Mouse (Mus musculus) heart, postnatal 0 days (tissue): ENCODE measurements around the gene Ddx27. TPM values are rescaled to one million over a fixed set of nuclear protein-coding genes. Genes with fewer than 3 reads are reported as not detected.

ENCODE experiments used
- ATAC-seq: fragments of 200-750 bp; cut with Nextera tagmentation; 2 replicates; pipeline ENCODE4 v1.8.0; 2017; ENCODE audit warnings: low read depth, moderate number of reproducible peaks, moderate library complexity; ENCODE audit not compliant: insufficient read depth
- DNase-seq: peaks from one replicate; pipeline ENCODE4 v3.0.0-alpha.2; 2016; ENCODE audit warnings: low spot score
- H3K27ac ChIP-seq: fragments of 300-500 bp; sonication (generic); 2 replicates; pipeline ENCODE4 v1.5.1; 2014; ENCODE audit warnings: low read depth, mild to moderate bottlenecking
- H3K27me3 ChIP-seq: fragments of 300-500 bp; sonication (generic); 2 replicates; pipeline ENCODE4 v1.6.1; 2014; ENCODE audit warnings: low read length, mixed read lengths; ENCODE audit not compliant: control insufficient read depth, insufficient read depth
- H3K36me3 ChIP-seq: fragments of 300-500 bp; sonication (generic); replicated peaks from 2 replicates; pipeline ENCODE4 v1.6.1; 2014; ENCODE audit warnings: low read length, mixed read lengths; ENCODE audit not compliant: control insufficient read depth, insufficient read depth
- H3K4me1 ChIP-seq: fragments of 300-500 bp; sonication (generic); 2 replicates; pipeline ENCODE4 v1.6.1; 2014; ENCODE audit warnings: antibody characterized with exemption; ENCODE audit not compliant: control insufficient read depth, insufficient read depth
- H3K4me2 ChIP-seq: fragments of 300-500 bp; sonication (generic); 2 replicates; pipeline ENCODE4 v1.6.1; 2014; ENCODE audit warnings: low read depth, mild to moderate bottlenecking, low read length, moderate library complexity
- H3K4me3 ChIP-seq: fragments of 300-500 bp; sonication (generic); 2 replicates; pipeline ENCODE4 v1.5.1; 2014; ENCODE audit warnings: low read depth, low read length
- H3K9ac ChIP-seq: fragments of 300-500 bp; sonication (generic); replicated peaks from 2 replicates; pipeline ENCODE4 v1.6.1; 2014; ENCODE audit warnings: low read depth, low read length, mixed read lengths
- H3K9me3 ChIP-seq: fragments of 300-500 bp; sonication (generic); replicated peaks from 2 replicates; pipeline ENCODE4 v1.6.1; 2016; ENCODE audit warnings: low read length; ENCODE audit not compliant: control insufficient read depth
- CTCF ChIP-seq: IDR thresholded peaks from 2 replicates; pipeline ENCODE4 v1.5.1; 2016; ENCODE audit warnings: antibody characterized with exemption, control low read depth, low read depth
- EP300 ChIP-seq: IDR thresholded peaks from 2 replicates; pipeline ENCODE4 v1.6.1; 2016; ENCODE audit warnings: antibody characterized with exemption, low read depth
- WGBS: fragments of 180-500 bp; shearing (Covaris S2); extraction: QIAGEN DNeasy Blood & Tissue Kit; methylation state at CpG from one replicate; pipeline ENCODE4 v1.1.7; 2014; 5-methylcytosine and 5-hydroxymethylcytosine counted together
- polyA plus RNA-seq: library from polyadenylated mRNA; unstranded; fragments of >200 nt; fragmentation: Nextera tagmentation; extraction: Ambion mirVana; gene quantifications from 2 replicates; pipeline ENCODE4 v1.2.1, GENCODE M21; 2015
- total RNA-seq: library from RNA; depleted of rRNA; stranded (reverse); fragments of >200 nt; gene quantifications from 2 replicates; pipeline ENCODE4 v1.2.3, GENCODE M21; 2014; ENCODE audit warnings: low replicate concordance

Ddx27 gene
- total and polyA plus RNA-seq, 2 experiments from 2014 or later, result 13.9 to 17.3 TPM

DNA sequence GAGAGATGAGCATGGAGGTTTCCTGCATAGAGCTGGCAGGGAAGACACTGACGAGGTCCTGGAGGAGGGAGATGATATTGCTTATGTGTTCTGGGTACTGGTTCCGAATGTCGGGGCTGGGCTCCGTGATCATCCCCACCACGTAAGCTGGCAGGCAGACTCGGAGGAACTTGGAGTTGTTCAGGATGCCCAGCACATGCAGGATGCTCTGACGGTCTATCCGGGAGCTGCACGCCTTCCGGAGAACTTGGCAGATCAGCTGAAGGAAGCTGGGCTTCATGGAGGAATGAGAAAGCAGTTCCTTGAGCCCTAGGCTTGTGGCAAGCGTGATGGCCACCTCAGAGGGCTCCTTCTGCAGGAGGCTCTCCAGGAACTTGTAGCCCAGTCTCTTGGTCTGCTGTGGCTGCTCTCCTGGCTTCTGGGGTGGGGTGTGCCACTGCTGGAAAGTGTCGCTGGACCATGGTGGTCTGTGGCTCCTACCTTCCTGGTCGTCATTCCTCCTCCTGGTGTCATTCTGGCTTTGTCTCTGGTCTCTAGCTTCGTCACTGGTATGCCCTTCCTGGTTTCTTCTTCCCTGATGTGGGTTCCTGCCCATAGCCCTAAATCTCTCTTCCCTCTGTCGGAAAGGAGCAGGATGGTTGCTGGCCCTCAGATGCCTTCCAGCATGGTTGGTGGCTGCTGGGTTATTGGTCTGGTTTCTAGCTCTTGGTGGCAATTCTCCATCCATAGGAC lies 41.4 kb downstream of the Ddx27 start:
- Histone ChIP-seq H3K4me1 (peaks cover 1% of the 10 kb centered on the region), H3K9ac (no peak overlapping the region), H3K36me3 (peaks cover 57% of the 10 kb centered on the region), H3K27ac (no peak overlapping the region), H3K4me3 (no peak overlapping the region), H3K27me3 (no peaks in the 10 kb centered on the region), H3K9me3 (no peaks in the 10 kb centered on the region), H3K4me2 (no peak overlapping the region)
- no peak for ATAC-seq
- DNase-seq, result no peak
- 92% methylated on average over 15 of the region's 15 CpGs for WGBS
- TF ChIP-seq EP300, result no peak
- no peak for TF ChIP-seq CTCF

DNA sequence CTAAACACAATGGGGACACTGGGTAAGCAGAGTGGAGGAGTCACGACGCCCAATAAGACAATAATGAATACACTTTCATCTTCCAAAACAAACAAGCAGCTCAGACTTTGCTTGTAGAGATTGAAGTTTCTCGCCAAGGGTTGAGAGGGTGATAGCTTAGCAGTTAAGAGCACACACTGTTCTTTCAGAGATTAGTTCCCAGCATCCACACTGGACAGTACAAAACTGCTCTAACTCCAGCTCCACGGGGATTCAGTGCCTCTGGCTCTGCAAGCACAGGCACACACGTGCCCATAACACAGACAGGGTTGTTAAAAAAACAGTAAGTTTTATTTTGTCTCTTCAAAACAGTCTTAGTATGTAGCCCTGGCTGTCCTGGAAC lies 41.9 kb downstream of the Ddx27 start:
- 74% methylated on average over 5 of the region's 5 CpGs for WGBS
- Histone ChIP-seq H3K27ac (no peak overlapping the region), H3K4me3 (no peak overlapping the region), H3K4me2 (no peak overlapping the region), H3K9ac (no peak overlapping the region), H3K27me3 (no peaks in the 10 kb centered on the region), H3K36me3 (peaks cover 54% of the 10 kb centered on the region), H3K4me1 (peaks cover 7% of the 10 kb centered on the region), H3K9me3 (no peaks in the 10 kb centered on the region)
- ATAC-seq, result no peak
- no peak for DNase-seq
- TF ChIP-seq CTCF (no peak), EP300 (no peak)

DNA sequence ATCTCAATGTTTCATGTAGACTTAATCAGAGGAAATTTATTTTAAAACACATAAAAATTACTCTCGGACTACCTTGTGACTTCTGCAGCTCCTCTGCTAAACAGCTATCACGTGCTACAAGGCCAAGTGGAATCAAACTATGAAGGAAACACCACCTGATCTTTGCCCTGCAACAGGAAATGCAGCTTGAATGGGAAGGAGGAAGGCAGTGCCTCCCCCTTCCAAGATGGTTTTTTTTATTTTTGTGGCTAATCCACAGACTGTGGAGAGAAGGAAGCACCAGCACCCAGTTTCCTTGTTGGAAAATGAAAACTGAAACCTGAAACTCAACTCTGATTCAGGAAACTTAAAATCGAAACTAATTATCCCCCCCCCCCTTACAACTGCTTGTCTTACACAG lies 43.2 kb downstream of the Ddx27 start:
- H3K4me1 ChIP-seq, result peaks cover 8% of the 10 kb centered on the region
- H3K4me2 ChIP-seq, result 0 out of 2 replicates have a peak overlapping the region, but pooled peaks have one; percentile 13
- no peak for DNase-seq
- H3K9me3 ChIP-seq, result no peaks in the 10 kb centered on the region
- TF ChIP-seq CTCF, result no peak
- 0 out of 2 replicates have a peak, but pooled peaks have one; percentile 36 for TF ChIP-seq EP300
- H3K27me3 ChIP-seq, result no peaks in the 10 kb centered on the region
- ATAC-seq, result no peak
- no peak overlapping the region for H3K9ac ChIP-seq
- 50% methylated on average over 3 of the region's 3 CpGs for WGBS
- peaks cover 46% of the 10 kb centered on the region for H3K36me3 ChIP-seq
- H3K4me3 ChIP-seq, result no peak overlapping the region
- H3K27ac ChIP-seq, result peak overlapping the region; percentile 19

DNA sequence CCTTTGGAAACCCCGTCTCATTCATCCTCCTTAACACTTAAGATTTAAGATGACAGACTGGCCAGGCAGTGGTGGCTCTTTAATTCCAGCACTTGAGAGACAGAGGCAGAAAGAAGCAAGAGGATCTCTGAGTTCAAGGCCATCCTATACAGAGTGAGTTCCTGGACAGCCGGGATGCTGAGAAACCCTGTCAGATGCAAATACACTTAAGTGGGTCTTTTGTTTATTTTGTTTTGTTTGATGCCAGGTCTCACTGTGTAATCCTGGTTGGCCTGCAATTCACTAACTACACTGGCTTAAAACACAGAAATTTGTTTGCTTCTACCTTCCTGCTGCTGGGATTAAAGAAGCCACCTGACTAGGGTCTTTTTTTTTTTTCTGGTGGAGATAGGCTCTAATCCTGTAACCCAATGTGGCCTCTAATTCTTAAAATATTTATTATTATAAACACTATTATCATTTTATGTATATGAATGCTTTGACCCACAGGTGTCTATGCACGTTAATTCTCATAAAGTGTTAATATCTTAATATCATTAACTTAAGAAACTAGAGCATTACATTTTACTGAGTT lies 43.9 kb downstream of the Ddx27 start:
- H3K4me1 ChIP-seq, result peaks cover 8% of the 10 kb centered on the region
- H3K27ac ChIP-seq, result peak overlapping the region; percentile 19
- peaks cover 45% of the 10 kb centered on the region for H3K36me3 ChIP-seq
- H3K27me3 ChIP-seq, result no peaks in the 10 kb centered on the region
- ATAC-seq (no peak), DNase-seq (no peak)
- no peak overlapping the region for H3K4me3 ChIP-seq
- no peak overlapping the region for H3K9ac ChIP-seq
- TF ChIP-seq CTCF (no peak), EP300 (no peak)
- H3K9me3 ChIP-seq, result no peaks in the 10 kb centered on the region
- WGBS, result 68% methylated on average over 3 of the region's 3 CpGs
- H3K4me2 ChIP-seq, result 0 out of 2 replicates have a peak overlapping the region, but pooled peaks have one; percentile 13

DNA sequence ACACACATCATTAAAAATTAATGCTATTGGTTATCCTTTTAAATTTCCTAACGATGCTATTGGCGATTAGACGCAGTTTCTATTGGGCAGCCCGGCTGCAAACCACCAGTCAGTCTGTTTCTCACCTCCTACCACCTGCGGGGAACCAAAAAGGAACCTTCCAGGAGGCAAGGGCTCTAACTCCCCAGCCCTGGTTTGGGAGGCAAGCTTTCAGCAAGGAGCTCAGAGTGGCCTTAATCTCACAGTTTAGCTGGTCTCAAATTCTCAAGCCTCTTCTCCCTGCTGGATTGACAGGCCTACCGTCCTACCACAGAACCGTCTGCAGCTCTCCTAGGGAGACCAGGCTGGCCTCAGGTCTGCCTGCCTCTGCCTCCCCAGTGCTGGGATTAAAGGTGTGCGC lies 44.5 kb downstream of the Ddx27 start:
- Histone ChIP-seq H3K4me1 (peaks cover 9% of the 10 kb centered on the region), H3K9ac (no peak overlapping the region), H3K36me3 (peaks cover 41% of the 10 kb centered on the region), H3K27me3 (no peaks in the 10 kb centered on the region), H3K4me2 (no peak overlapping the region), H3K4me3 (no peak overlapping the region), H3K9me3 (no peaks in the 10 kb centered on the region), H3K27ac (no peak overlapping the region)
- ATAC-seq (no peak), DNase-seq (no peak)
- TF ChIP-seq EP300 (no peak), CTCF (no peak)
- 65% methylated on average over 8 of the region's 8 CpGs for WGBS

DNA sequence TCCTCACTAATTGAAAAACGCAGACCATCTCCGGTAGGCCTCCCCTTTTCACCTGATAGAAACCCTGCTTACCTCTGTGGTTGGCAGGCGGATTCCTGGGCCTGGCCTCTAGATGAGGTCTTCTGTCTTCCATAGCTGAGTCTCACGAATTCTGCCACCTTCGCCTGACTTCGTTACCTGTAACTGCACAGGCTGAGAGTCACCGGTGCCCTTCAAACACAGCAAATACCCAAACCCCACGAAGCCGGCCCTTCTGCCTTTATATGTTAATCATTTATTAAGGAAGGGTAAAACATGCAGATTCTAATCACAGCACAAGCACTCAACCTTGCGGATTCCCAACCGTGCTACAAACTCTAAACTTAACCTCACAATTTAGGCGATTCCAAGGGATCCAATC lies 45.0 kb downstream of the Ddx27 start:
- peaks cover 13% of the 10 kb centered on the region for H3K4me1 ChIP-seq
- DNase-seq (no peak), ATAC-seq (no peak)
- no peaks in the 10 kb centered on the region for H3K9me3 ChIP-seq
- H3K27me3 ChIP-seq, result no peaks in the 10 kb centered on the region
- no peak overlapping the region for H3K27ac ChIP-seq
- peaks cover 41% of the 10 kb centered on the region for H3K36me3 ChIP-seq
- H3K9ac ChIP-seq, result no peak overlapping the region
- no peak overlapping the region for H3K4me3 ChIP-seq
- 79% methylated on average over 12 of the region's 12 CpGs for WGBS
- TF ChIP-seq EP300, result no peak
- no peak for TF ChIP-seq CTCF
- H3K4me2 ChIP-seq, result peak overlapping the region; percentile 10; the same call in 1 of the 2 replicates
